Mouse (Mus musculus): Measurements from ENCODE around the gene Slc16a3.

The Slc16a3 gene

GRCm38 (mm10) chr11:120948328-120948727, at the start of gene Slc16a3:
Gene Slc16a3 (plus strand): TSS chr11:120948480.
- DNase-seq = no peak

GRCm38 (mm10) chr11:120900276-120901244, 47.7 kb upstream of the Slc16a3 start:
- DNase-seq = no peak

GRCm38 (mm10) chr11:120901729-120902486, 46.4 kb upstream of the Slc16a3 start:
- DNase-seq = no peak

GRCm38 (mm10) chr11:120902487-120903142, 45.7 kb upstream of the Slc16a3 start:
- no peak for DNase-seq

GRCm38 (mm10) chr11:120903159-120903850, 45.0 kb upstream of the Slc16a3 start:
- no peak for DNase-seq

GRCm38 (mm10) chr11:120904561-120904960, 43.7 kb upstream of the Slc16a3 start:
- no peak for DNase-seq

- peak; percentile 54 to 72 for DNase-seq
Observed at GRCm38 (mm10) chr11:120905430-120905873, 42.8 kb upstream of the Slc16a3 start.

- no peak for DNase-seq
Observed at GRCm38 (mm10) chr11:120913796-120914195, 34.5 kb upstream of the Slc16a3 start.

- no peak for DNase-seq
Observed at GRCm38 (mm10) chr11:120916477-120916876, 31.8 kb upstream of the Slc16a3 start.

GRCm38 (mm10) chr11:120917756-120918155, 30.5 kb upstream of the Slc16a3 start:
- DNase-seq = no peak

GRCm38 (mm10) chr11:120922528-120922927, 25.8 kb upstream of the Slc16a3 start:
- DNase-seq = no peak

- no peak for DNase-seq
Observed at GRCm38 (mm10) chr11:120928468-120928867, 19.8 kb upstream of the Slc16a3 start.

- DNase-seq = no peak
Observed at GRCm38 (mm10) chr11:120931479-120931878, 16.8 kb upstream of the Slc16a3 start.

- DNase-seq = peak; percentile 63 to 79
Observed at GRCm38 (mm10) chr11:120932564-120933398, 15.5 kb upstream of the Slc16a3 start, which contains the start of gene Ccdc57. Gene Ccdc57 (minus strand): TSS chr11:120932872.

- no peak for DNase-seq
Observed at GRCm38 (mm10) chr11:120937976-120938375, 10.3 kb upstream of the Slc16a3 start.

GRCm38 (mm10) chr11:120938795-120939194, 9.5 kb upstream of the Slc16a3 start:
- no peak for DNase-seq

GRCm38 (mm10) chr11:120939712-120940341, 8.5 kb upstream of the Slc16a3 start:
- DNase-seq = no peak

- DNase-seq = no peak
Observed at GRCm38 (mm10) chr11:120940959-120941358, 7.3 kb upstream of the Slc16a3 start.

GRCm38 (mm10) chr11:120945266-120945665, 3.0 kb upstream of the Slc16a3 start:
- DNase-seq = no peak

- no peak for DNase-seq
Observed at GRCm38 (mm10) chr11:120945926-120946325, 2.4 kb upstream of the Slc16a3 start.

All from spleen, adult 18-20 months (tissue).